Comparison of ENCODE assay signal across 9 mouse cellular contexts in the genomic region with DNA sequence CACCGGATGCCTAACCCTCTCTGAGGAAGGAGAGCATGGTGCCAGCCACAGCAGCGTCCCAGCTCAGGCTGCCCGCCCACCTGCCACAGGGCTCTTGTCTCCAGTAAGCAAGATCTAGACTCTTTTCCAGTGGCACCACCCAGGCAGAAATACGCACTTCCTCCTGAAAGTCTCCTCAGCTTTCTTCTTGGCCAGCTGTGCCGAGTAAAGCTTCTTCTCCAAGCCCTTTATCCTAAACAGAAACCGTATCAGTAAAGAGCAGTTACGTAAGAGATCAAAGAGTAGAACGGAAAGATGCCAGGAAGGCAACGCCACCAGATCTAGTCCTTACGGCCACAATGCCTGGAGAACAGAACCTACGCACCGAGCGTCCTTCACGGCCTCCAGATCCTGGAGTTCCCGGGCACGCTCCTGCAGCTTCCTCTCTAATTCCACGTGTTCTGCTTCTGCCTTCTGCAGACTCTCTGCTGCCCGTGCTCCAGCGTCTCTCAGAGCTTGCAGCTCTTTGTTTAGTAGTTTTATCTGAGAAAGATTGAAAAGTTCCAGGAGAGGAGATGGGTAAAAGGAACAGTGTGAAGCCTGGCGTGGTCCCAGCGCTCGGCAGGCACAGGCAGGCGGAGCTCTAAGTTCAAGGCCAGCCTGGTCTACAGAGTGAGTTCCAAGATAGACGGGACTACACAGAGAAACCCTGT. TPM values are rescaled to one million over a fixed set of nuclear protein-coding genes. Genes with fewer than 3 reads are reported as not detected.
DNase-seq lines count a peak whose midpoint lies in the region; ATAC-seq lines count a peak whose summit lies in the region.
"Had no signal": no experiment of that assay in that cellular context is flagged by ENCODE, and none has a peak within 500 bp of the region (broad histone marks: within the 10 kb centered on the region; RNA-seq: fewer than 3 reads in every experiment).

No protein-coding gene starts in this region.

- H3K4me3 ChIP-seq in liver, embryonic 12.5 days: no peak overlapping the region
- H3K4me3 ChIP-seq: forebrain, embryonic 12.5 days had no signal

- whole genome bisulfite sequencing in liver, embryonic 12.5 days (ENCODE audit: insufficient replicate concordance): 74% methylated on average over 24 of the region's 24 CpGs

- no peaks in the 10 kb centered on the region for H3K27me3 ChIP-seq in liver, embryonic 12.5 days (replicated peaks)
- H3K27me3 ChIP-seq: forebrain, embryonic 12.5 days had no signal

- peak; percentile 32 for DNase-seq in kidney, adult 18-20 months
- DNase-seq in kidney, postnatal 10 days: no peak
- DNase-seq in ovary, postnatal 36 days (ENCODE audit: low spot score): peak; percentile 61
- DNase-seq in ovary, postnatal 10 days (ENCODE audit: low spot score): no peak
- DNase-seq in yolk sac, embryonic 10.5 days (ENCODE audit: low spot score): peak; percentile 36

- H3K9ac ChIP-seq in liver, embryonic 12.5 days: no peak overlapping the region
- H3K9ac ChIP-seq: forebrain, embryonic 12.5 days had no signal

- peak overlapping the region; percentile 27; the same call in 1 of the 2 replicates for H3K4me2 ChIP-seq in liver, embryonic 12.5 days
- H3K4me2 ChIP-seq: forebrain, embryonic 12.5 days had no signal

- H3K4me1 ChIP-seq in liver, embryonic 12.5 days: peaks cover 67% of the 10 kb centered on the region
- H3K4me1 ChIP-seq: forebrain, embryonic 12.5 days had no signal

- no peaks in the 10 kb centered on the region for H3K9me3 ChIP-seq in liver, embryonic 12.5 days (replicated peaks)
- H3K9me3 ChIP-seq: forebrain, embryonic 12.5 days had no signal

- ATAC-seq in liver, embryonic 12.5 days: no peak
- no peak for ATAC-seq in erythroid progenitor cell, adult 5-6 weeks (replicated peaks; ENCODE audit: low FRiP score, poor library complexity, severe bottlenecking)
- ATAC-seq in granulocyte monocyte progenitor cell, adult 5-6 weeks (replicated peaks; ENCODE audit: poor library complexity, severe bottlenecking): no peak

- peak overlapping the region; percentile 94 for H3K27ac ChIP-seq in liver, embryonic 12.5 days
- H3K27ac ChIP-seq: forebrain, embryonic 12.5 days had no signal

- H3K36me3 ChIP-seq in liver, embryonic 12.5 days: peaks cover 3% of the 10 kb centered on the region; the same call in 1 of the 2 replicates

RNA-seq across cellular contexts. Expression of a gene that starts 29.4 kb away (rescaled TPM):
- 2.9 and 3.2 TPM in 2 replicates for polyA plus RNA-seq in liver, embryonic 12.5 days (2016; fragmentation: Nextera tagmentation; extraction: Ambion mirVana)
- total RNA-seq in erythroid progenitor cell, adult 5-6 weeks (2015; ENCODE audit: low replicate concordance): 6.7 and 11.2 TPM in 2 replicates
- total RNA-seq in erythroid progenitor cell, adult 5-6 weeks (2017; ENCODE audit: low replicate concordance): 12.1 and 13.5 TPM in 2 replicates
- total RNA-seq in granulocyte monocyte progenitor cell, adult 5-6 weeks (2014; fragmentation: Nextera tagmentation): 4.6 and 5.2 TPM in 2 replicates
- 5.6 and 6.9 TPM in 2 replicates for total RNA-seq in granulocyte monocyte progenitor cell, adult 5-6 weeks (2017)

RNA-seq across cellular contexts. Expression of a gene that starts 45.0 kb away (rescaled TPM):
- 166 and 170 TPM in 2 replicates for polyA plus RNA-seq in liver, embryonic 12.5 days (2016; fragmentation: Nextera tagmentation; extraction: Ambion mirVana)
- 4.7 and 5.4 TPM in 2 replicates for total RNA-seq in erythroid progenitor cell, adult 5-6 weeks (2015; ENCODE audit: low replicate concordance)
- 0.98 and 3.3 TPM in 2 replicates for total RNA-seq in erythroid progenitor cell, adult 5-6 weeks (2017; ENCODE audit: low replicate concordance)
- 5.0 and 11.3 TPM in 2 replicates for total RNA-seq in granulocyte monocyte progenitor cell, adult 5-6 weeks (2014; fragmentation: Nextera tagmentation)
- total RNA-seq in granulocyte monocyte progenitor cell, adult 5-6 weeks (2017): 4.1 and 4.7 TPM in 2 replicates

Comparison
In these comparisons a context has a peak if more than half of its experiments do, and no peak if none do; other contexts are left out.
1. DNase-seq: peak in kidney, adult 18-20 months (single experiment), ovary, postnatal 36 days (single experiment) and yolk sac, embryonic 10.5 days (single experiment); none in kidney, postnatal 10 days (single experiment) and ovary, postnatal 10 days (single experiment).